Mouse (Mus musculus): ENCODE results near the gene Iffo2. TPM values are rescaled to one million over a fixed set of nuclear protein-coding genes. Genes with fewer than 3 reads are reported as not detected.

Gene Iffo2
- polyA plus RNA-seq, 1 experiment from 2014 or later = 2.5 TPM

DNA sequence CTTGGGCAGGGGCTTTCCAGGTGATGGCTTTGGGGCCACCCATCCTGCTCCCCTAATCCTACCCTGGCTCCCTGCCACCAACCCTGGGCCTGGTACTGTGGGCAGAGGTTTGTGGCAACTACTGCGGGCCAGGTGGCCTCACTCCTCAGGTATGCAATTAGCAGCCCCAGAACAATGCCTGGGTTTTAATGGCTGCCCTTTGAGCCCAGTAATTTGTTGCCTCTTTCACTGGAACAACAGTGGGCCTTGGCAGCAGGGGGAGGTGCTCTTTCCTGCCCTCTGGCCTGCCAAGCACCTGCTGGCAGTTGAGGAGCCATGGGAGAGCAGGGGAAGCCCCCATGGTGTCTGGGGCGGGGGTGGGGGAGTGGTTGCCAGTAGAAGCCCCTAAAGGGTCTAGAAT lies 21.3 kb upstream of the Iffo2 start:
- ATAC-seq (replicated peaks; ENCODE audit: low FRiP score) (no peak), DNase-seq (ENCODE audit: low spot score) (no peak)
- Histone ChIP-seq H3K36me3 (ENCODE audit: control insufficient read depth, insufficient read depth, low read length) (no peaks in the 10 kb centered on the region), H3K9me3 (ENCODE audit: control insufficient read depth, low read length) (no peaks in the 10 kb centered on the region), H3K27me3 (ENCODE audit: control insufficient read depth, insufficient read depth, low read length) (no peaks in the 10 kb centered on the region), H3K9ac (ENCODE audit: low read length) (no peak overlapping the region), H3K4me2 (ENCODE audit: low read depth, low read length, severe bottlenecking) (no peak overlapping the region), H3K4me3 (ENCODE audit: low read depth, low read length) (no peak overlapping the region), H3K4me1 (replicated peaks; ENCODE audit: control insufficient read depth, insufficient read depth, low read length) (no peaks in the 10 kb centered on the region), H3K27ac (ENCODE audit: low read depth, low read length) (no peak overlapping the region)
- WGBS = 79% methylated on average over 2 of the region's 2 CpGs

- H3K36me3 ChIP-seq (ENCODE audit: control insufficient read depth, insufficient read depth, low read length) = no peaks in the 10 kb centered on the region
- no peaks in the 10 kb centered on the region for H3K27me3 ChIP-seq (ENCODE audit: control insufficient read depth, insufficient read depth, low read length)
- WGBS = 86% methylated on average over 2 of the region's 2 CpGs
- no peak overlapping the region for H3K4me3 ChIP-seq (ENCODE audit: low read depth, low read length)
- H3K4me2 ChIP-seq (ENCODE audit: low read depth, low read length, severe bottlenecking) = no peak overlapping the region
- H3K9me3 ChIP-seq (ENCODE audit: control insufficient read depth, low read length) = no peaks in the 10 kb centered on the region
- ATAC-seq (replicated peaks; ENCODE audit: low FRiP score) (no peak), DNase-seq (ENCODE audit: low spot score) (no peak)
- H3K27ac ChIP-seq (ENCODE audit: low read depth, low read length) = no peak overlapping the region
- no peak overlapping the region for H3K9ac ChIP-seq (ENCODE audit: low read length)
- no peaks in the 10 kb centered on the region for H3K4me1 ChIP-seq (replicated peaks; ENCODE audit: control insufficient read depth, insufficient read depth, low read length)
These were observed 18.8 kb upstream of the Iffo2 start for GRCm38 (mm10) chr4:139511557-139511956.

GRCm38 (mm10) chr4:139512985-139513384 lies 17.4 kb upstream of the Iffo2 start:
- Histone ChIP-seq H3K9me3 (ENCODE audit: control insufficient read depth, low read length) (no peaks in the 10 kb centered on the region), H3K4me3 (ENCODE audit: low read depth, low read length) (no peak overlapping the region), H3K4me1 (replicated peaks; ENCODE audit: control insufficient read depth, insufficient read depth, low read length) (no peaks in the 10 kb centered on the region), H3K9ac (ENCODE audit: low read length) (no peak overlapping the region), H3K27me3 (ENCODE audit: control insufficient read depth, insufficient read depth, low read length) (no peaks in the 10 kb centered on the region), H3K36me3 (ENCODE audit: control insufficient read depth, insufficient read depth, low read length) (no peaks in the 10 kb centered on the region), H3K4me2 (ENCODE audit: low read depth, low read length, severe bottlenecking) (no peak overlapping the region), H3K27ac (ENCODE audit: low read depth, low read length) (no peak overlapping the region)
- ATAC-seq (replicated peaks; ENCODE audit: low FRiP score) (no peak), DNase-seq (ENCODE audit: low spot score) (no peak)
- 87% methylated on average over 2 of the region's 2 CpGs for WGBS

DNA sequence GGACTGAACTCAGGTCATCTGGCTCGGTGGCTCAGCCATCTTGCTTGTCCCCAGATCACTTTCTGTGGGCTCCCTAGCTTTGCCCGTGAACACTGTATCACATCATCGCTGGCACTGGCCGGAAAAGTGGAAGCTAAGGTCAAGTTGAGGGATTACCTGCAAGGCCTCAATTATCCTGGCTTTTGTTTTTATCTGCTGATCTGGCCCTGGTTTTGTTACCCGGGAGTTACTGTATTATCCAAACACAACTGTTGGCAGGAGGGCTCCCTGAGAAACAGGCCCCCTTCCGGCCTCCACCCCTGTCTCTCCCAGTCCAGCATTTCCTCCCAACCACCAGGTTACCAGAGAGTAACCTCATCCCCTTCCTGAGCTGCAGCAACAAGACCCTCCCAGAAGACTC lies 11.1 kb upstream of the Iffo2 start:
- whole genome bisulfite sequencing = 84% methylated on average over 6 of the region's 6 CpGs
- Histone ChIP-seq H3K4me3 (ENCODE audit: low read depth, low read length) (no peak overlapping the region), H3K27ac (ENCODE audit: low read depth, low read length) (no peak overlapping the region), H3K9ac (ENCODE audit: low read length) (no peak overlapping the region), H3K27me3 (ENCODE audit: control insufficient read depth, insufficient read depth, low read length) (no peaks in the 10 kb centered on the region), H3K36me3 (ENCODE audit: control insufficient read depth, insufficient read depth, low read length) (no peaks in the 10 kb centered on the region), H3K9me3 (ENCODE audit: control insufficient read depth, low read length) (no peaks in the 10 kb centered on the region), H3K4me2 (ENCODE audit: low read depth, low read length, severe bottlenecking) (no peak overlapping the region), H3K4me1 (replicated peaks; ENCODE audit: control insufficient read depth, insufficient read depth, low read length) (no peaks in the 10 kb centered on the region)
- ATAC-seq (replicated peaks; ENCODE audit: low FRiP score) (no peak), DNase-seq (ENCODE audit: low spot score) (no peak)

GRCm38 (mm10) chr4:139521926-139522325 lies 8.4 kb upstream of the Iffo2 start:
- Histone ChIP-seq H3K27ac (ENCODE audit: low read depth, low read length) (no peak overlapping the region), H3K4me3 (ENCODE audit: low read depth, low read length) (no peak overlapping the region), H3K4me1 (replicated peaks; ENCODE audit: control insufficient read depth, insufficient read depth, low read length) (no peaks in the 10 kb centered on the region), H3K27me3 (ENCODE audit: control insufficient read depth, insufficient read depth, low read length) (no peaks in the 10 kb centered on the region), H3K9ac (ENCODE audit: low read length) (no peak overlapping the region), H3K4me2 (ENCODE audit: low read depth, low read length, severe bottlenecking) (no peak overlapping the region), H3K9me3 (ENCODE audit: control insufficient read depth, low read length) (no peaks in the 10 kb centered on the region), H3K36me3 (ENCODE audit: control insufficient read depth, insufficient read depth, low read length) (no peaks in the 10 kb centered on the region)
- no peak for DNase-seq (ENCODE audit: low spot score)
- WGBS = 93% methylated on average over 10 of the region's 10 CpGs
- ATAC-seq (replicated peaks; ENCODE audit: low FRiP score) = no peak

DNA sequence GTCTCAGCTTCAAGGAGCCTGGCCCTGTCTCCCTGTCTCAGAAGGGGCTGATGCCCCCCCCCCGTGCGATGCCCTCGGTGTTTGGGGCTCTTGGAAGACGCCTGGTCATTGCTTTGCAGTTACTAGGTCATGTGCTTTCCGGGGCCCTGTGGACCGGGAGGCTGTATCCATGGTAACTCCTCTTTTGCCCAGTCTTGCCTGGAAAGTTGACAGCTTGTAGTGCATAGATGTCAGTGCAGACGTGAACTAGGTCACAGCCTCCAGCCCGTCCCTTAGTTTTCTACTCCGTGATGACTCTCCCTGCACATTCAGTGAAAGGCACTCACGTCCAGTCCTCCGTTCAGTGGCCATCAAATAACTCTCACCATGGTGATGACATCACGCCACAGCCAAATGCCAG lies 3.9 kb upstream of the Iffo2 start:
- no peak overlapping the region for H3K4me2 ChIP-seq (ENCODE audit: low read depth, low read length, severe bottlenecking)
- ATAC-seq (replicated peaks; ENCODE audit: low FRiP score) (no peak), DNase-seq (ENCODE audit: low spot score) (no peak)
- no peaks in the 10 kb centered on the region for H3K27me3 ChIP-seq (ENCODE audit: control insufficient read depth, insufficient read depth, low read length)
- H3K36me3 ChIP-seq (ENCODE audit: control insufficient read depth, insufficient read depth, low read length) = no peaks in the 10 kb centered on the region
- 73% methylated on average over 12 of the region's 12 CpGs for WGBS
- no peaks in the 10 kb centered on the region for H3K9me3 ChIP-seq (ENCODE audit: control insufficient read depth, low read length)
- H3K4me3 ChIP-seq (ENCODE audit: low read depth, low read length) = no peak overlapping the region
- H3K9ac ChIP-seq (ENCODE audit: low read length) = no peak overlapping the region
- no peaks in the 10 kb centered on the region for H3K4me1 ChIP-seq (replicated peaks; ENCODE audit: control insufficient read depth, insufficient read depth, low read length)
- no peak overlapping the region for H3K27ac ChIP-seq (ENCODE audit: low read depth, low read length)

DNA sequence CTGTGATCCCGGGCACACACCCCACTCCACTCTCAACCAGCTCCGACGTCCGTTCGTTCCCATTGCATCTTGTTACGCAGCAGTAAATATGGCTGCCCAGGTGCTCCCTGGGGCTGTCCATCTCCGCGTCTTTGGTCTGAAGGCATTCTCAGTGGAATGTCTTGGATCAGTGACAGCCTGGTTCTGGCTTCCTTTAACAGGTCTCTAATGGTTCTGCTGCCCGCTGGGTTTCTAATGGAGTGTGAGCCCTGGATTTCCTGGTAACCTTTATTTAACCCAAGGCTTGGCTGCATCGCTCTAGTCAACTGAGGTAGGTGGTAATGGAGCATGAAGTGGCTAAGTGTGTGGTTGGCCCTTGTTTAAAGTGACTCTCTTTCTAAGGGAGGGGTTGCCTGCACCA lies 1.7 kb downstream of the Iffo2 start:
- H3K9ac ChIP-seq (ENCODE audit: low read length) = no peak overlapping the region
- H3K4me1 ChIP-seq (replicated peaks; ENCODE audit: control insufficient read depth, insufficient read depth, low read length) = peaks cover 7% of the 10 kb centered on the region; the same call in 1 of the 2 replicates
- H3K36me3 ChIP-seq (ENCODE audit: control insufficient read depth, insufficient read depth, low read length) = no peaks in the 10 kb centered on the region
- no peak overlapping the region for H3K4me3 ChIP-seq (ENCODE audit: low read depth, low read length)
- H3K4me2 ChIP-seq (ENCODE audit: low read depth, low read length, severe bottlenecking) = no peak overlapping the region
- WGBS = 96% methylated on average over 10 of the region's 10 CpGs
- H3K9me3 ChIP-seq (ENCODE audit: control insufficient read depth, low read length) = no peaks in the 10 kb centered on the region
- DNase-seq (ENCODE audit: low spot score) = no peak
- no peak for ATAC-seq (replicated peaks; ENCODE audit: low FRiP score)
- H3K27me3 ChIP-seq (ENCODE audit: control insufficient read depth, insufficient read depth, low read length) = no peaks in the 10 kb centered on the region
- H3K27ac ChIP-seq (ENCODE audit: low read depth, low read length) = no peak overlapping the region

DNA sequence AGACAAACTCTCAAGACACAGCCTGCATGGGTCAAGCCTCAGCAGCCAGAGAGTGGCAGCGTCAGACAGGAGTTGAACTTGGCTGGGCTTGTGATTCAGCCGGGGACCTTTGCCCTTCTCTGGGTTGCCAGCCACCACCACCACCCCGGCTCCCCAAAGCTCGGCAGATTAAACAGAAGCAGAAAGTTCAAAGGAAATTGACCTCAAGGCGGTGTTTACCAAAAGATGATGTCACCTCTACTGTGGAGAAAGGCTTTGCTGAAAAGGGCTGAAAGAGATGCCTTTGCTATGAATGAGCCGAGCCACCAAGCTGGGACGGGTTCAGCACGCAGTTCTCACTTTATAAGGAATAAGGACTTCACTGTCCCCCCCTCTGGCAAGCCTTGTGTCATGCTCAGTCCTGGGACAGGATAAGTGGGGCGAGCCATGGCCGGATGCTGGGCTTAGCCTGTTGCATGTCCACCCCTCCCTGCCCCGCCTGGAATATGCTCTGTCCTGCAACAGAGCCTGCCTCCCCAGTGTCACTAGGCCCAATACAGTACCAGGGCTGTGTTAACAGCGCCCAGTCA lies 4.9 kb downstream of the Iffo2 start:
- Histone ChIP-seq H3K9ac (ENCODE audit: low read length) (peak overlapping the region; percentile 20; the same call in 1 of the 2 replicates), H3K4me3 (ENCODE audit: low read depth, low read length) (no peak overlapping the region), H3K9me3 (ENCODE audit: control insufficient read depth, low read length) (no peaks in the 10 kb centered on the region), H3K36me3 (ENCODE audit: control insufficient read depth, insufficient read depth, low read length) (no peaks in the 10 kb centered on the region), H3K4me2 (ENCODE audit: low read depth, low read length, severe bottlenecking) (no peak overlapping the region), H3K27ac (ENCODE audit: low read depth, low read length) (no peak overlapping the region), H3K27me3 (ENCODE audit: control insufficient read depth, insufficient read depth, low read length) (no peaks in the 10 kb centered on the region), H3K4me1 (replicated peaks; ENCODE audit: control insufficient read depth, insufficient read depth, low read length) (peaks cover 7% of the 10 kb centered on the region; the same call in 1 of the 2 replicates)
- ATAC-seq (replicated peaks; ENCODE audit: low FRiP score) = peak; percentile 33; the same call in 1 of the 2 replicates
- 23% methylated on average over 12 of the region's 12 CpGs for WGBS
- DNase-seq (ENCODE audit: low spot score) = no peak

DNA sequence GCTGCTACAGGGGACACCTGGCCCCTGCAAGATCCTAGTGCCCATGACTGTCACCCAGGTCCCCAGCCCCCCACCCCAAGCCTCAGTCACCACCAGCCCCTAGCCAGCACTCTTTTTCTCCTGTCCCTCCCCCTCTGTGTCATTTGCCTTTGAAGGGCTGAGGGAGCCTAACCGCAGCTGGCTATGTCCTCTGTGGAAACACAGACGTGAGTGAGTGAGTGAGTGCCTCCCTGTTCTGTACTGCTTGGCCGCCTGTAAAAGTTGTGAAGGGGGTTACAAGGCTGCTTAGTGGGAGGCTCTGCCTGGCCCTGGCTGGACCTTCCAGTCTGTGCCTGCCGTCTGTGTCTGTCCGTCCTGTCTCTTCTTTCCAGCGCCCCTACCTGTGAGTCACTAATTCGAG lies 5.4 kb downstream of the Iffo2 start:
- H3K27ac ChIP-seq (ENCODE audit: low read depth, low read length) = no peak overlapping the region
- ATAC-seq (replicated peaks; ENCODE audit: low FRiP score) (no peak), DNase-seq (ENCODE audit: low spot score) (no peak)
- H3K4me2 ChIP-seq (ENCODE audit: low read depth, low read length, severe bottlenecking) = no peak overlapping the region
- no peaks in the 10 kb centered on the region for H3K9me3 ChIP-seq (ENCODE audit: control insufficient read depth, low read length)
- H3K36me3 ChIP-seq (ENCODE audit: control insufficient read depth, insufficient read depth, low read length) = no peaks in the 10 kb centered on the region
- no peaks in the 10 kb centered on the region for H3K27me3 ChIP-seq (ENCODE audit: control insufficient read depth, insufficient read depth, low read length)
- H3K4me3 ChIP-seq (ENCODE audit: low read depth, low read length) = no peak overlapping the region
- peak overlapping the region; percentile 20; the same call in 1 of the 2 replicates for H3K9ac ChIP-seq (ENCODE audit: low read length)
- peaks cover 7% of the 10 kb centered on the region; the same call in 1 of the 2 replicates for H3K4me1 ChIP-seq (replicated peaks; ENCODE audit: control insufficient read depth, insufficient read depth, low read length)
- WGBS = 58% methylated on average over 7 of the region's 7 CpGs

Data from forebrain, embryonic 11.5 days (tissue).